Mouse (Mus musculus) heart, postnatal 25 days (tissue): ENCODE measurements around the gene Ppm1j. TPM values are rescaled to one million over a fixed set of nuclear protein-coding genes. Genes with fewer than 3 reads are reported as not detected.
"Not testable (repeated sequence)": the region's sequence is repeated elsewhere in the genome, so short reads cannot be mapped to it uniquely, and the experiment has no call there.

ENCODE experiments used
- DNase-seq: peaks from one replicate; pipeline ENCODE4 v3.0.0; 2022; ENCODE audit warnings: low spot score
- intact Hi-C: fragments of 180-260 bp; cut with DNase I; formaldehyde crosslinking; loops from one replicate; pipeline ENCODE4 v1.15.1; 2025
- total RNA-seq, 2 experiments: library from RNA; stranded (reverse); gene quantifications; 2 replicates each; pipeline ENCODE4 v1.2.3; 2021

The Ppm1j gene
- 10 to 100 TPM; 22.4 to 26.6 TPM for total RNA-seq

GRCm38 (mm10) chr3:104780561-104781420 is at the start of gene Ppm1j:
Gene Ppm1j (plus strand): TSS chr3:104781056.
- intact Hi-C loops = no loop called here
- peak; percentile 72 for DNase-seq

GRCm38 (mm10) chr3:104732907-104733306 is 47.9 kb upstream of the Ppm1j start:
- no peak for DNase-seq
- intact Hi-C loops = no loop called here

GRCm38 (mm10) chr3:104734654-104735053 is 46.2 kb upstream of the Ppm1j start:
- intact Hi-C loops = no loop called here
- DNase-seq = no peak

- intact Hi-C loops = no loop called here
Observed at GRCm38 (mm10) chr3:104741954-104742353, 38.9 kb upstream of the Ppm1j start.

GRCm38 (mm10) chr3:104743161-104743560 is 37.7 kb upstream of the Ppm1j start:
- no peak for DNase-seq
- intact Hi-C loops = no loop called here

More at GRCm38 (mm10) chr3:104741954-104742353, 38.9 kb upstream of the Ppm1j start:
- DNase-seq = no peak

GRCm38 (mm10) chr3:104743864-104744263 is 37.0 kb upstream of the Ppm1j start:
- DNase-seq = no peak
- intact Hi-C loops = no loop called here

GRCm38 (mm10) chr3:104752845-104753244 is 28.0 kb upstream of the Ppm1j start:
- intact Hi-C loops, DNase-seq: not testable (repeated sequence)

GRCm38 (mm10) chr3:104758406-104758805 is 22.4 kb upstream of the Ppm1j start:
- peak; percentile 20 for DNase-seq
- intact Hi-C loops = no loop called here

GRCm38 (mm10) chr3:104758869-104759268 is 22.0 kb upstream of the Ppm1j start:
- intact Hi-C loops = no loop called here
- DNase-seq = no peak

GRCm38 (mm10) chr3:104762103-104762863 is 18.6 kb upstream of the Ppm1j start:
- DNase-seq, intact Hi-C loops: not testable (repeated sequence)

GRCm38 (mm10) chr3:104765021-104765420 is 15.8 kb upstream of the Ppm1j start:
- intact Hi-C loops = no loop called here
- DNase-seq = no peak

GRCm38 (mm10) chr3:104767141-104767540 is 13.7 kb upstream of the Ppm1j start:
- intact Hi-C loops = no loop called here
- DNase-seq = no peak

GRCm38 (mm10) chr3:104767716-104768115 is 13.1 kb upstream of the Ppm1j start:
- intact Hi-C loops = no loop called here
- no peak for DNase-seq

GRCm38 (mm10) chr3:104769135-104769534 is 11.7 kb upstream of the Ppm1j start:
- intact Hi-C loops = no loop called here
- DNase-seq = no peak

GRCm38 (mm10) chr3:104770035-104770434 is 10.8 kb upstream of the Ppm1j start:
- no peak for DNase-seq
- intact Hi-C loops = loop anchor here (5.0 kb wide), 2 partner anchors 197 to 292 kb away; no protein-coding TSS in a partner anchor

GRCm38 (mm10) chr3:104770918-104771317 is 9.9 kb upstream of the Ppm1j start:
- intact Hi-C loops = loop anchor here (5.0 kb wide), 2 partner anchors 196 to 291 kb away; no protein-coding TSS in a partner anchor
- no peak for DNase-seq

- intact Hi-C loops = loop anchor here (5.0 kb wide), 2 partner anchors 196 to 291 kb away; no protein-coding TSS in a partner anchor
Observed at GRCm38 (mm10) chr3:104771460-104771859, 9.4 kb upstream of the Ppm1j start.

GRCm38 (mm10) chr3:104773301-104773700 is 7.6 kb upstream of the Ppm1j start:
- intact Hi-C loops = loop anchor here (5.0 kb wide), 2 partner anchors 194 to 289 kb away; no protein-coding TSS in a partner anchor
- DNase-seq = no peak

More at GRCm38 (mm10) chr3:104771460-104771859, 9.4 kb upstream of the Ppm1j start:
- DNase-seq = no peak

GRCm38 (mm10) chr3:104777342-104777741 is 3.5 kb upstream of the Ppm1j start:
- DNase-seq = no peak

GRCm38 (mm10) chr3:104779949-104780348 is 907 bp upstream of the Ppm1j start:
- DNase-seq = no peak
- intact Hi-C loops = no loop called here

More at GRCm38 (mm10) chr3:104777342-104777741, 3.5 kb upstream of the Ppm1j start:
- intact Hi-C loops = loop anchor here (2.0 kb wide), 1 partner anchor 63 kb away; no protein-coding TSS in a partner anchor
